Mouse (Mus musculus): ENCODE measurements around the gene Lrrc71. TPM values are rescaled to one million over a fixed set of nuclear protein-coding genes. Genes with fewer than 3 reads are reported as not detected.

Lrrc71 gene
- 0.13 and 0.62 TPM in 2 replicates for polyA plus RNA-seq (2014; fragmentation: Nextera tagmentation; extraction: Ambion mirVana)

- Histone ChIP-seq H3K36me3 (ENCODE audit: control insufficient read depth, insufficient read depth, low read length) (no peaks in the 10 kb centered on the region), H3K4me3 (ENCODE audit: low read depth, low read length) (no peak within 1 kb of the TSS), H3K4me1 (ENCODE audit: control insufficient read depth, insufficient read depth, low read length) (no peaks in the 10 kb centered on the region), H3K9me3 (replicated peaks; ENCODE audit: control insufficient read depth, low read length) (no peaks in the 10 kb centered on the region), H3K27ac (ENCODE audit: low read depth, low read length) (no peak within 1 kb of the TSS), H3K27me3 (replicated peaks; ENCODE audit: control insufficient read depth, insufficient read depth, low read length) (no peaks in the 10 kb centered on the region), H3K9ac (ENCODE audit: low read length) (no peak within 1 kb of the TSS), H3K4me2 (ENCODE audit: low read length) (no peak within 1 kb of the TSS)
- 50% methylated on average over 13 of the region's 13 CpGs for WGBS
- DNase-seq (ENCODE audit: low spot score) (no peak), ATAC-seq (no peak)
Measured at GRCm38 (mm10) chr3:87748431-87748830, at the start of gene Lrrc71. Gene Lrrc71, minus strand, starts transcription at chr3:87748625.

DNA sequence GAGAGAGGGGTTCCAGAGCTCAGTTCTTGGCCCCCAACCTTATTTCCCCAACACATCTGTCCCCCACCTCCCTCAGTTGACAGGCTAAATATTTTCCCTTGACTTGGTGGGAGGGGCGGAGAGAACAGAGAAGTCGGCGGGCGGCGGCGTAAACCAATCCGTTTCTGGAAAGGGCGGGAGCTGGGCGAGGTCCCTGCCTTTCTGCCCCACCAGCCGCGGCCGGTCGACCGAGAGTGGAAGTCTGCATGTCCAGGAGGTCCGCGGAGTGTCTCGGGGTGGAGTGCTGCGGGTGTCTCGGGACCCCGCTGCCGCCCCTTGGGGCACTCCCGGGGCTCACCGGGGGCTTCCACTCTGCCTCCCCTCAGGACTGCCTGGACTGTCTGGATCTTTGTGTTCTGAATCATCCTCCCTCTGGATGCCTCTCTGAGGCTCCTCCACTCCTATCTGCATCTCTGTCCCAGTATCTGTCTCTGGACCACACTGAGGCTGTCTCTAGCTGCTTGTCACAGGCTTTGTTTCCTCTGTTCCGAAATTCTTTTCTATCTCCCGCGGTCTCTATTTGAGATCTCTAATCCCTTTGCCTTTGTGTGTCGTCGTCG is 48.4 kb upstream of the Lrrc71 start, which contains the start of gene Insrr:
Insrr (plus strand) TSS at position 216 of the 599 bp plus-strand sequence.
- peaks cover 11% of the 10 kb centered on the region for H3K4me1 ChIP-seq (ENCODE audit: control insufficient read depth, insufficient read depth, low read length)
- peak within 1 kb of the TSS; percentile 52; the same call in 1 of the 2 replicates for H3K9ac ChIP-seq (ENCODE audit: low read length)
- under 1% methylated on average over 29 of the region's 29 CpGs for WGBS
- H3K36me3 ChIP-seq (ENCODE audit: control insufficient read depth, insufficient read depth, low read length): no peaks in the 10 kb centered on the region
- DNase-seq (ENCODE audit: low spot score): no peak
- no peaks in the 10 kb centered on the region for H3K9me3 ChIP-seq (replicated peaks; ENCODE audit: control insufficient read depth, low read length)
- no peak for ATAC-seq
- peak within 1 kb of the TSS; percentile 45 for H3K4me2 ChIP-seq (ENCODE audit: low read length)
- H3K4me3 ChIP-seq (ENCODE audit: low read depth, low read length): peak within 1 kb of the TSS; percentile 22
- no peak within 1 kb of the TSS for H3K27ac ChIP-seq (ENCODE audit: low read depth, low read length)
- H3K27me3 ChIP-seq (replicated peaks; ENCODE audit: control insufficient read depth, insufficient read depth, low read length): peaks cover 74% of the 10 kb centered on the region

DNA sequence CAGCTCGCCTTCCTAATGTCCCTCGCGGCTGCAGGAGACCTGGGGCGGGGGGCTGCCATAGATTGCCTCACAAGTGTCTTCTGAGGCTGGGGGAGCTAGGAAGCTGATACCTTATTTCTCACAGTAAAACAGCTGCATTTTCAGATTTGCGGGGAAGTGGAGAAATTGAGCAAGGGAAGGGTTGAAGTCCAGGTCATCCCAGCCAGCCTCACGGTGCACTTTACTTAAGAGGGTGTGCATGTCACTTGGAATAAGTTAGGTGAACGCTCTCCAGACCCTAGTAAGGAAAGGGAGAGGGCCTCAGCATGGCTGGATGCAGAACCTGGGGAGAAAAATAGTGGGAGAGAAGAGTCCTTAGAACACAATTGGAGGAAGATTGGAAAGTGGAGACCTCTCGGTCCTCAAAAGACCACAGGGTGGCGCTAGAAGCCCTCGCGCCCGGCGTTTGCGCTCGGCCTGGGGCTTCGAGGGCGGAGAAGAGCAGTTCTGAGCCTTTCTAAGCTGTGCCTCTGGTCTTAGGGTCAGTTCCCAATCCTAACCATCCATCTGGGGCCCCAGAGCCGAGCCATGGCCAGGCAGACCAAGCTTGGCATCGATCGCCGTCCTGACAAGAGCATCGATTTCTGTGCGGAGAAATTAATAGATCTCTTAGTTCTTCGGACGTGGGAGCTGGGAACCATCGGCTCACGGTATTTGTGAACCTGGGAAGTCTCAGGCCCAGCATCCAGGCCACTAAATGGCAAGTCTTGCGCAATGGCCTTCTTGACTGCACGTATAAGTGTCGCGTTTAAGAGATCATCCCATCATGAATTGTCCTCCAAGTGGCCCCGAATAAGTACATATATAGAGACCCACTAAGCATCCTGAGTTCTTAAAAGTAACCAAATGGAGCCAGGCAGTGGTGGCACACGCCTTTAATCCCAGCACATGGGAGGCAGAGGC is 47.2 kb upstream of the Lrrc71 start:
- 14% methylated on average over 33 of the region's 33 CpGs for WGBS
- Histone ChIP-seq H3K27ac (ENCODE audit: low read depth, low read length) (no peak overlapping the region), H3K27me3 (replicated peaks; ENCODE audit: control insufficient read depth, insufficient read depth, low read length) (peaks cover 72% of the 10 kb centered on the region), H3K4me3 (ENCODE audit: low read depth, low read length) (peak overlapping the region; percentile 25), H3K9me3 (replicated peaks; ENCODE audit: control insufficient read depth, low read length) (no peaks in the 10 kb centered on the region), H3K4me1 (ENCODE audit: control insufficient read depth, insufficient read depth, low read length) (peaks cover 11% of the 10 kb centered on the region), H3K36me3 (ENCODE audit: control insufficient read depth, insufficient read depth, low read length) (no peaks in the 10 kb centered on the region), H3K9ac (ENCODE audit: low read length) (peak overlapping the region; percentile 47), H3K4me2 (ENCODE audit: low read length) (peak overlapping the region; percentile 48)
- ATAC-seq: no peak; the same call in 1 of the 2 replicates
- DNase-seq (ENCODE audit: low spot score): peak; percentile 60

GRCm38 (mm10) chr3:87794922-87795325 is 46.5 kb upstream of the Lrrc71 start, which contains the start of gene Ntrk1:
Gene Ntrk1, minus strand, starts transcription at chr3:87795162.
- no peaks in the 10 kb centered on the region for H3K9me3 ChIP-seq (replicated peaks; ENCODE audit: control insufficient read depth, low read length)
- no peak for DNase-seq (ENCODE audit: low spot score)
- no peak within 1 kb of the TSS for H3K27ac ChIP-seq (ENCODE audit: low read depth, low read length)
- peak within 1 kb of the TSS; percentile 25 for H3K4me3 ChIP-seq (ENCODE audit: low read depth, low read length)
- peaks cover 11% of the 10 kb centered on the region for H3K4me1 ChIP-seq (ENCODE audit: control insufficient read depth, insufficient read depth, low read length)
- WGBS: 1% methylated on average over 47 of the region's 47 CpGs
- H3K4me2 ChIP-seq (ENCODE audit: low read length): peak within 1 kb of the TSS; percentile 48
- H3K9ac ChIP-seq (ENCODE audit: low read length): peak within 1 kb of the TSS; percentile 47
- peak; percentile 52; the same call in 1 of the 2 replicates for ATAC-seq
- H3K27me3 ChIP-seq (replicated peaks; ENCODE audit: control insufficient read depth, insufficient read depth, low read length): peaks cover 70% of the 10 kb centered on the region
- H3K36me3 ChIP-seq (ENCODE audit: control insufficient read depth, insufficient read depth, low read length): no peaks in the 10 kb centered on the region

- Histone ChIP-seq H3K4me2 (ENCODE audit: low read length) (no peak overlapping the region), H3K27me3 (replicated peaks; ENCODE audit: control insufficient read depth, insufficient read depth, low read length) (peaks cover 24% of the 10 kb centered on the region), H3K9ac (ENCODE audit: low read length) (no peak overlapping the region), H3K36me3 (ENCODE audit: control insufficient read depth, insufficient read depth, low read length) (no peaks in the 10 kb centered on the region), H3K27ac (ENCODE audit: low read depth, low read length) (no peak overlapping the region), H3K9me3 (replicated peaks; ENCODE audit: control insufficient read depth, low read length) (no peaks in the 10 kb centered on the region), H3K4me1 (ENCODE audit: control insufficient read depth, insufficient read depth, low read length) (peaks cover 5% of the 10 kb centered on the region), H3K4me3 (ENCODE audit: low read depth, low read length) (no peak overlapping the region)
- ATAC-seq (no peak), DNase-seq (ENCODE audit: low spot score) (no peak)
- WGBS: 25% methylated on average over 5 of the region's 5 CpGs
Measured at GRCm38 (mm10) chr3:87789768-87790167, 41.3 kb upstream of the Lrrc71 start.

- DNase-seq (ENCODE audit: low spot score) (no peak), ATAC-seq (no peak)
- 0 out of 2 replicates have a peak, but pooled peaks cover 3% of the 10 kb centered on the region for H3K4me1 ChIP-seq (ENCODE audit: control insufficient read depth, insufficient read depth, low read length)
- no peak overlapping the region for H3K4me3 ChIP-seq (ENCODE audit: low read depth, low read length)
- H3K4me2 ChIP-seq (ENCODE audit: low read length): no peak overlapping the region
- H3K36me3 ChIP-seq (ENCODE audit: control insufficient read depth, insufficient read depth, low read length): no peaks in the 10 kb centered on the region
- peaks cover 19% of the 10 kb centered on the region for H3K27me3 ChIP-seq (replicated peaks; ENCODE audit: control insufficient read depth, insufficient read depth, low read length)
- H3K9me3 ChIP-seq (replicated peaks; ENCODE audit: control insufficient read depth, low read length): no peaks in the 10 kb centered on the region
- 65% methylated on average over 1 of the region's 1 CpGs for WGBS
- H3K9ac ChIP-seq (ENCODE audit: low read length): no peak overlapping the region
- no peak overlapping the region for H3K27ac ChIP-seq (ENCODE audit: low read depth, low read length)
Measured at GRCm38 (mm10) chr3:87789248-87789647, 40.8 kb upstream of the Lrrc71 start.

- no peak for DNase-seq (ENCODE audit: low spot score)
- no peak overlapping the region for H3K27ac ChIP-seq (ENCODE audit: low read depth, low read length)
- H3K9ac ChIP-seq (ENCODE audit: low read length): no peak overlapping the region
- 72% methylated on average over 6 of the region's 6 CpGs for WGBS
- 0 out of 2 replicates have a peak, but pooled peaks cover 3% of the 10 kb centered on the region for H3K4me1 ChIP-seq (ENCODE audit: control insufficient read depth, insufficient read depth, low read length)
- H3K4me3 ChIP-seq (ENCODE audit: low read depth, low read length): no peak overlapping the region
- H3K4me2 ChIP-seq (ENCODE audit: low read length): no peak overlapping the region
- H3K9me3 ChIP-seq (replicated peaks; ENCODE audit: control insufficient read depth, low read length): no peaks in the 10 kb centered on the region
- no peaks in the 10 kb centered on the region for H3K27me3 ChIP-seq (replicated peaks; ENCODE audit: control insufficient read depth, insufficient read depth, low read length)
- H3K36me3 ChIP-seq (ENCODE audit: control insufficient read depth, insufficient read depth, low read length): no peaks in the 10 kb centered on the region
- ATAC-seq: no peak
Measured at GRCm38 (mm10) chr3:87785626-87786214, 37.3 kb upstream of the Lrrc71 start.

- no peak overlapping the region for H3K4me2 ChIP-seq (ENCODE audit: low read length)
- ATAC-seq (no peak), DNase-seq (ENCODE audit: low spot score) (no peak)
- no peak overlapping the region for H3K4me3 ChIP-seq (ENCODE audit: low read depth, low read length)
- H3K9ac ChIP-seq (ENCODE audit: low read length): no peak overlapping the region
- H3K27ac ChIP-seq (ENCODE audit: low read depth, low read length): no peak overlapping the region
- WGBS: 83% methylated on average over 5 of the region's 5 CpGs
- no peaks in the 10 kb centered on the region for H3K9me3 ChIP-seq (replicated peaks; ENCODE audit: control insufficient read depth, low read length)
- no peaks in the 10 kb centered on the region for H3K27me3 ChIP-seq (replicated peaks; ENCODE audit: control insufficient read depth, insufficient read depth, low read length)
- no peaks in the 10 kb centered on the region for H3K36me3 ChIP-seq (ENCODE audit: control insufficient read depth, insufficient read depth, low read length)
- 0 out of 2 replicates have a peak, but pooled peaks cover 3% of the 10 kb centered on the region for H3K4me1 ChIP-seq (ENCODE audit: control insufficient read depth, insufficient read depth, low read length)
Measured at GRCm38 (mm10) chr3:87785156-87785555, 36.7 kb upstream of the Lrrc71 start.

All from forebrain, embryonic 14.5 days (tissue).